Mouse (Mus musculus): ENCODE measurements around the gene Slc35e3.

- TF ChIP-seq CTCF (IDR thresholded peaks at IDR 0.05; ENCODE audit: low read depth) (no peak), EP300 (optimal IDR thresholded peaks at IDR 0.05) (no peak)
These were observed 30.9 kb upstream of the Slc35e3 start for GRCm38 (mm10) chr10:117777103-117777470.

All from stomach, postnatal 0 days (tissue).